Comparison of ENCODE assay signal across 29 mouse cellular contexts in genomic region chr12:85753223-85753622, GRCm38 (mm10). TPM values are rescaled to one million over a fixed set of nuclear protein-coding genes. Genes with fewer than 3 reads are reported as not detected.
DNase-seq lines count a peak whose midpoint lies in the region; ATAC-seq and TF ChIP-seq lines count a peak whose summit lies in the region.
"Had no signal": no experiment of that assay in that cellular context is flagged by ENCODE, and none has a peak within 500 bp of the region (broad histone marks: within the 10 kb centered on the region; RNA-seq: fewer than 3 reads in every experiment).

No protein-coding gene starts in this region.

- WGBS in liver, postnatal 0 days (ENCODE audit: insufficient replicate concordance) = 60% methylated on average over 2 of the region's 2 CpGs
- WGBS in liver, embryonic 11.5 days = 40% methylated on average over 2 of the region's 2 CpGs
- WGBS in stomach, postnatal 0 days = 43% methylated on average over 2 of the region's 2 CpGs
- WGBS in hindbrain, postnatal 0 days = 36% methylated on average over 2 of the region's 2 CpGs

- intact Hi-C loops in gastrocnemius, adult 2 months (cut with DNase I) = no loop called here

- TF ChIP-seq CTCF in liver, postnatal 0 days (IDR thresholded peaks at IDR 0.05; ENCODE audit: low read depth) = no peak
- no peak for TF ChIP-seq CTCF in stomach, postnatal 0 days (IDR thresholded peaks at IDR 0.05; ENCODE audit: low read depth)
- no peak for TF ChIP-seq CTCF in hindbrain, postnatal 0 days (IDR thresholded peaks at IDR 0.05; ENCODE audit: low read depth)
- no peak for TF ChIP-seq CTCF in gastrocnemius, adult 2 months (IDR thresholded peaks at IDR 0.05)

- no peak for DNase-seq in liver, postnatal 0 days
- DNase-seq in liver, embryonic 11.5 days (ENCODE audit: low spot score) = no peak
- DNase-seq in ES-E14 (ENCODE audit: low read depth, low spot score) (peak; percentile 80), WW6 (ENCODE audit: low read depth, low spot score) (peak; percentile 56)
- DNase-seq in stomach, postnatal 0 days (ENCODE audit: low spot score) = no peak
- no peak for DNase-seq in embryo, embryonic 10.5 days (ENCODE audit: low spot score)
- DNase-seq in hindbrain, postnatal 0 days (ENCODE audit: low spot score) = no peak
- DNase-seq in gastrocnemius, adult 2 months = no peak
- DNase-seq: adrenal gland, adult 8-10 months; adrenal gland, postnatal 14 days; adrenal gland, postnatal 36 days; B cell, adult 2 months; cerebellum, adult 11-12 months; cerebellum, adult 2 months; cerebellum, adult 9-10 months; cerebellum, postnatal 10 days; cerebellum, postnatal 25 days; embryo, embryonic 11 days had no signal

- no peak overlapping the region for H3K9ac ChIP-seq in liver, postnatal 0 days (replicated peaks)
- no peak overlapping the region for H3K9ac ChIP-seq in liver, embryonic 11.5 days (ENCODE audit: low read depth, low read length)
- no peak overlapping the region for H3K9ac ChIP-seq in ES-E14 (ENCODE audit: insufficient read depth, low read depth, low read length, poor library complexity, severe bottlenecking)
- no peak overlapping the region for H3K9ac ChIP-seq in stomach, postnatal 0 days (ENCODE audit: low read length)
- no peak overlapping the region for H3K9ac ChIP-seq in hindbrain, postnatal 0 days (replicated peaks; ENCODE audit: low read length)
- H3K9ac ChIP-seq: embryonic facial prominence, embryonic 13.5 days; embryonic facial prominence, embryonic 15.5 days; forebrain, embryonic 12.5 days had no signal

- no peak for ATAC-seq in liver, postnatal 0 days
- ATAC-seq in liver, embryonic 11.5 days (replicated peaks; ENCODE audit: low FRiP score) = no peak
- ATAC-seq in stomach, postnatal 0 days (ENCODE audit: low FRiP score, low TSS enrichment) = no peak
- ATAC-seq in hindbrain, postnatal 0 days = no peak
- ATAC-seq: activated CD4-positive, CD25-positive, alpha-beta regulatory T cell, adult 4 months; CD4-positive, CD25-positive, alpha-beta regulatory T cell, adult 4 months; forebrain, embryonic 14.5 days; forebrain, embryonic 16.5 days had no signal

- in situ Hi-C loops in ES-E14 (cut with MboI; ENCODE audit: low sequenced_read_pairs in 2 of 2, unreplicated experiment in 2 of 2) = no loop called here

- H3K4me3 ChIP-seq in liver, postnatal 0 days (ENCODE audit: low read depth, low read length) = no peak overlapping the region
- no peak overlapping the region for H3K4me3 ChIP-seq in liver, embryonic 11.5 days (ENCODE audit: low read depth, low read length)
- H3K4me3 ChIP-seq in ES-E14 (ENCODE audit: insufficient read depth in 1 of 2, low read depth in 1 of 2, low read length in 2 of 2, poor library complexity in 1 of 2, severe bottlenecking in 1 of 2) = no peak overlapping the region
- no peak overlapping the region for H3K4me3 ChIP-seq in stomach, postnatal 0 days (ENCODE audit: low read depth, low read length)
- H3K4me3 ChIP-seq in hindbrain, postnatal 0 days (ENCODE audit: low read length) = no peak overlapping the region
- H3K4me3 ChIP-seq in gastrocnemius, adult 2 months = no peak overlapping the region
- H3K4me3 ChIP-seq: embryonic facial prominence, embryonic 13.5 days; embryonic facial prominence, embryonic 15.5 days; erythroblast, embryonic 14.5 days; forebrain, embryonic 10.5 days; forebrain, embryonic 12.5 days had no signal

- H3K4me1 ChIP-seq in liver, postnatal 0 days (ENCODE audit: insufficient read depth) = 0 out of 2 replicates have a peak, but pooled peaks cover 2% of the 10 kb centered on the region
- no peaks in the 10 kb centered on the region; the same call in 1 of the 2 replicates for H3K4me1 ChIP-seq in liver, embryonic 11.5 days (replicated peaks; ENCODE audit: control insufficient read depth, insufficient read depth, low read length)
- peaks cover 0 to 5% of the 10 kb centered on the region in 2 experiments; a peak in 3 of 4 replicates for H3K4me1 ChIP-seq in ES-E14 (ENCODE audit: control insufficient read depth in 2 of 2, insufficient read depth in 2 of 2, low read length in 2 of 2, poor library complexity in 1 of 2)
- H3K4me1 ChIP-seq in stomach, postnatal 0 days (replicated peaks; ENCODE audit: control insufficient read depth, insufficient read depth) = no peaks in the 10 kb centered on the region
- no peaks in the 10 kb centered on the region for H3K4me1 ChIP-seq in hindbrain, postnatal 0 days (ENCODE audit: insufficient read depth, low read length)
- H3K4me1 ChIP-seq: embryonic facial prominence, embryonic 13.5 days; embryonic facial prominence, embryonic 15.5 days; forebrain, embryonic 12.5 days had no signal

- H3K9me3 ChIP-seq in liver, postnatal 0 days (ENCODE audit: low read length) = no peaks in the 10 kb centered on the region
- H3K9me3 ChIP-seq in liver, embryonic 11.5 days (ENCODE audit: control insufficient read depth, low read length) = no peaks in the 10 kb centered on the region
- no peaks in the 10 kb centered on the region for H3K9me3 ChIP-seq in ES-E14 (ENCODE audit: control insufficient read depth, insufficient read depth, low read depth, low read length)
- H3K9me3 ChIP-seq in stomach, postnatal 0 days (ENCODE audit: control insufficient read depth, low read length) = no peaks in the 10 kb centered on the region
- no peaks in the 10 kb centered on the region for H3K9me3 ChIP-seq in hindbrain, postnatal 0 days (ENCODE audit: low read length)
- H3K9me3 ChIP-seq: embryonic facial prominence, embryonic 13.5 days; embryonic facial prominence, embryonic 15.5 days; forebrain, embryonic 10.5 days; forebrain, embryonic 12.5 days had no signal

- H3K36me3 ChIP-seq in liver, postnatal 0 days (replicated peaks; ENCODE audit: insufficient read depth, low read length) = no peaks in the 10 kb centered on the region
- H3K36me3 ChIP-seq in liver, embryonic 11.5 days (ENCODE audit: control insufficient read depth, insufficient read depth, low read length) = no peaks in the 10 kb centered on the region
- no peaks in the 10 kb centered on the region for H3K36me3 ChIP-seq in ES-E14 (ENCODE audit: control insufficient read depth, insufficient read depth, low read length, poor library complexity, severe bottlenecking)
- no peaks in the 10 kb centered on the region for H3K36me3 ChIP-seq in stomach, postnatal 0 days (ENCODE audit: control insufficient read depth, insufficient read depth, low read length)
- no peaks in the 10 kb centered on the region for H3K36me3 ChIP-seq in hindbrain, postnatal 0 days (ENCODE audit: insufficient read depth, low read length)
- H3K36me3 ChIP-seq: embryonic facial prominence, embryonic 13.5 days; embryonic facial prominence, embryonic 15.5 days; forebrain, embryonic 10.5 days; forebrain, embryonic 12.5 days had no signal

- no peak overlapping the region for H3K4me2 ChIP-seq in liver, postnatal 0 days (ENCODE audit: low read depth, low read length)
- H3K4me2 ChIP-seq in liver, embryonic 11.5 days = no peak overlapping the region
- no peak overlapping the region for H3K4me2 ChIP-seq in stomach, postnatal 0 days (replicated peaks; ENCODE audit: low read depth)
- H3K4me2 ChIP-seq in hindbrain, postnatal 0 days (ENCODE audit: low read depth, low read length) = no peak overlapping the region
- H3K4me2 ChIP-seq: embryonic facial prominence, embryonic 13.5 days; embryonic facial prominence, embryonic 15.5 days; forebrain, embryonic 12.5 days had no signal

- no peak for TF ChIP-seq EP300 in liver, postnatal 0 days (IDR thresholded peaks at IDR 0.05; ENCODE audit: low read depth)
- TF ChIP-seq EP300 in stomach, postnatal 0 days (optimal IDR thresholded peaks at IDR 0.05) = no peak

- H3K27ac ChIP-seq in liver, postnatal 0 days (ENCODE audit: low read depth) = peak overlapping the region; percentile 62; the same call in 1 of the 2 replicates
- no peak overlapping the region for H3K27ac ChIP-seq in liver, embryonic 11.5 days (ENCODE audit: low read depth, low read length)
- H3K27ac ChIP-seq in ES-E14 (ENCODE audit: insufficient read depth, low read depth, low read length, poor library complexity, severe bottlenecking) = no peak overlapping the region; the same call in 1 of the 2 replicates
- H3K27ac ChIP-seq in stomach, postnatal 0 days (replicated peaks) = 0 out of 2 replicates have a peak overlapping the region, but pooled peaks have one; percentile 45
- no peak overlapping the region for H3K27ac ChIP-seq in hindbrain, postnatal 0 days
- H3K27ac ChIP-seq in gastrocnemius, adult 2 months = no peak overlapping the region
- H3K27ac ChIP-seq: embryonic facial prominence, embryonic 13.5 days; embryonic facial prominence, embryonic 15.5 days; forebrain, embryonic 10.5 days; forebrain, embryonic 12.5 days had no signal

- no peaks in the 10 kb centered on the region for H3K27me3 ChIP-seq in liver, postnatal 0 days (ENCODE audit: insufficient read depth, low read length)
- H3K27me3 ChIP-seq in liver, embryonic 11.5 days (replicated peaks; ENCODE audit: control insufficient read depth, insufficient read depth, low read length) = no peaks in the 10 kb centered on the region
- no peaks in the 10 kb centered on the region for H3K27me3 ChIP-seq in stomach, postnatal 0 days (ENCODE audit: control insufficient read depth, insufficient read depth, low read length)
- H3K27me3 ChIP-seq in hindbrain, postnatal 0 days (ENCODE audit: insufficient read depth, low read length) = no peaks in the 10 kb centered on the region
- H3K27me3 ChIP-seq: CH12.LX; embryonic facial prominence, embryonic 13.5 days; embryonic facial prominence, embryonic 15.5 days; forebrain, embryonic 12.5 days had no signal

TF ChIP-seq in ES-E14, 5 proteins besides CTCF, POLR2A, EP300 and RAD21:
- TF ChIP-seq HCFC1 (IDR thresholded peaks at IDR 0.05; ENCODE audit: borderline replicate concordance, insufficient read depth, low read length) = no peak
- TF ChIP-seq MAFK (IDR thresholded peaks at IDR 0.05; ENCODE audit: insufficient read depth, low read depth, low read length) = no peak
- TF ChIP-seq ZNF384 (IDR thresholded peaks at IDR 0.05; ENCODE audit: low read depth, low read length) = no peak
- peak; percentile 57; the same call in 1 of the 2 replicates for TF ChIP-seq CHD2 (IDR thresholded peaks at IDR 0.05; ENCODE audit: low read depth, low read length)
- no peak for TF ChIP-seq ZC3H11A (IDR thresholded peaks at IDR 0.05; ENCODE audit: borderline replicate concordance, low read depth, low read length)

RNA-seq across cellular contexts. Expression of gene Flvcr2, which starts 6.9 kb away (rescaled TPM):
- polyA plus RNA-seq in liver, postnatal 0 days (2015; fragmentation: Nextera tagmentation; extraction: Ambion mirVana) = 5.9 and 6.6 TPM in 2 replicates
- polyA plus RNA-seq in liver, embryonic 11.5 days (2014; fragmentation: Nextera tagmentation; extraction: Ambion mirVana) = 3.3 and 3.9 TPM in 2 replicates
- 5.9 and 6.7 TPM in 2 replicates for total RNA-seq in ES-E14 (2012; rRNA removed)
- 4.1 and 4.8 TPM in 2 replicates for polyA plus RNA-seq in stomach, postnatal 0 days (2015; fragmentation: Nextera tagmentation; extraction: Ambion mirVana)
- total RNA-seq in hindbrain, postnatal 0 days (2014; rRNA removed) = 4.1 and 9.5 TPM in 2 replicates
- polyA plus RNA-seq in hindbrain, postnatal 0 days (2015; fragmentation: Nextera tagmentation; extraction: Ambion mirVana) = 4.1 and 4.3 TPM in 2 replicates
- total RNA-seq in gastrocnemius, adult 2 months (2021) = under 1 TPM; 0.50 to 0.51 TPM
- total RNA-seq: MEL had no signal
- polyA plus RNA-seq: erythroblast, embryonic 14.5 days had no signal

Comparison
In these comparisons a context has a peak if more than half of its experiments do, and no peak if none do; other contexts are left out.
1. H3K27ac ChIP-seq: peak in liver, postnatal 0 days (single experiment) and stomach, postnatal 0 days (single experiment); none in liver, embryonic 11.5 days (single experiment), ES-E14 (single experiment), hindbrain, postnatal 0 days (single experiment) and gastrocnemius, adult 2 months (single experiment).
2. DNase-seq: peak in ES-E14 (single experiment) and WW6 (single experiment); none in liver, postnatal 0 days (single experiment), liver, embryonic 11.5 days (single experiment), stomach, postnatal 0 days (single experiment), embryo, embryonic 10.5 days (single experiment), hindbrain, postnatal 0 days (single experiment) and gastrocnemius, adult 2 months (single experiment).